ENCODE assay signal across 8 mouse cellular contexts in genomic region chr17:32163910-32164650, GRCm38 (mm10). TPM values are rescaled to one million over a fixed set of nuclear protein-coding genes. Genes with fewer than 3 reads are reported as not detected.
DNase-seq lines count a peak whose midpoint lies in the region; ATAC-seq and TF ChIP-seq lines count a peak whose summit lies in the region.

No protein-coding gene starts in this region.

- TF ChIP-seq CTCF in intestine, postnatal 0 days (IDR thresholded peaks at IDR 0.05; ENCODE audit: low read depth): no peak

- H3K4me1 ChIP-seq in intestine, embryonic 14.5 days (replicated peaks; ENCODE audit: control insufficient read depth, insufficient read depth, low read length): peaks cover 31% of the 10 kb centered on the region
- peaks cover 6% of the 10 kb centered on the region; the same call in 1 of the 2 replicates for H3K4me1 ChIP-seq in intestine, postnatal 0 days (replicated peaks; ENCODE audit: control insufficient read depth, insufficient read depth, low read length)
- peaks cover 47% of the 10 kb centered on the region for H3K4me1 ChIP-seq in embryonic facial prominence, embryonic 13.5 days
- H3K4me1 ChIP-seq in limb, embryonic 11.5 days (ENCODE audit: control insufficient read depth, insufficient read depth, low read length): peaks cover 25% of the 10 kb centered on the region
- H3K4me1 ChIP-seq in neural tube, embryonic 13.5 days (replicated peaks): peaks cover 52% of the 10 kb centered on the region

- WGBS in intestine, embryonic 14.5 days: 44% methylated on average over 6 of the region's 6 CpGs
- 60% methylated on average over 6 of the region's 6 CpGs for WGBS in intestine, postnatal 0 days
- WGBS in embryonic facial prominence, embryonic 13.5 days: 57% methylated on average over 6 of the region's 6 CpGs
- WGBS in limb, embryonic 11.5 days: 67% methylated on average over 6 of the region's 6 CpGs
- WGBS in neural tube, embryonic 13.5 days: 51% methylated on average over 6 of the region's 6 CpGs

- ATAC-seq in intestine, embryonic 14.5 days (replicated peaks; ENCODE audit: low FRiP score, low TSS enrichment, low read depth): no peak
- no peak for ATAC-seq in intestine, postnatal 0 days
- ATAC-seq in embryonic facial prominence, embryonic 13.5 days (ENCODE audit: insufficient number of reproducible peaks, insufficient read depth, low FRiP score, low TSS enrichment, low read depth): no peak
- 0 out of 2 replicates have a peak, but pooled peaks have one; percentile 4 for ATAC-seq in limb, embryonic 11.5 days (ENCODE audit: insufficient number of reproducible peaks, low FRiP score, low TSS enrichment, low read depth)
- no peak for ATAC-seq in neural tube, embryonic 13.5 days (ENCODE audit: low read depth)

- peak overlapping the region; percentile 33; the same call in 1 of the 2 replicates for H3K27ac ChIP-seq in intestine, embryonic 14.5 days (ENCODE audit: low read depth)
- no peak overlapping the region for H3K27ac ChIP-seq in intestine, postnatal 0 days (ENCODE audit: low read depth, low read length)
- peak overlapping the region; percentile 71 for H3K27ac ChIP-seq in embryonic facial prominence, embryonic 13.5 days
- no peak overlapping the region for H3K27ac ChIP-seq in limb, embryonic 11.5 days (replicated peaks; ENCODE audit: low read depth, low read length)
- H3K27ac ChIP-seq in neural tube, embryonic 13.5 days (replicated peaks): peak overlapping the region; percentile 64

- no peak overlapping the region for H3K9ac ChIP-seq in intestine, embryonic 14.5 days (ENCODE audit: low read length)
- H3K9ac ChIP-seq in intestine, postnatal 0 days (ENCODE audit: low read depth, low read length): no peak overlapping the region
- H3K9ac ChIP-seq in embryonic facial prominence, embryonic 13.5 days: peak overlapping the region; percentile 40; the same call in 1 of the 2 replicates
- H3K9ac ChIP-seq in limb, embryonic 11.5 days (ENCODE audit: low read length): no peak overlapping the region
- H3K9ac ChIP-seq in neural tube, embryonic 13.5 days: 0 out of 2 replicates have a peak overlapping the region, but pooled peaks have one; percentile 3

- H3K36me3 ChIP-seq in intestine, embryonic 14.5 days (ENCODE audit: control insufficient read depth, insufficient read depth, low read length): peaks cover 4% of the 10 kb centered on the region; the same call in 1 of the 2 replicates
- H3K36me3 ChIP-seq in intestine, postnatal 0 days (ENCODE audit: control insufficient read depth, insufficient read depth): no peaks in the 10 kb centered on the region
- no peaks in the 10 kb centered on the region; the same call in 1 of the 2 replicates for H3K36me3 ChIP-seq in embryonic facial prominence, embryonic 13.5 days
- no peaks in the 10 kb centered on the region for H3K36me3 ChIP-seq in limb, embryonic 11.5 days (ENCODE audit: control insufficient read depth, insufficient read depth, low read length)
- H3K36me3 ChIP-seq in neural tube, embryonic 13.5 days: no peaks in the 10 kb centered on the region

- no peaks in the 10 kb centered on the region for H3K9me3 ChIP-seq in intestine, embryonic 14.5 days (ENCODE audit: control insufficient read depth, low read length)
- no peaks in the 10 kb centered on the region for H3K9me3 ChIP-seq in intestine, postnatal 0 days (ENCODE audit: control insufficient read depth)
- no peaks in the 10 kb centered on the region for H3K9me3 ChIP-seq in embryonic facial prominence, embryonic 13.5 days
- no peaks in the 10 kb centered on the region for H3K9me3 ChIP-seq in limb, embryonic 11.5 days (ENCODE audit: control insufficient read depth, low read length)
- H3K9me3 ChIP-seq in neural tube, embryonic 13.5 days: no peaks in the 10 kb centered on the region

- peak overlapping the region; percentile 12 for H3K4me2 ChIP-seq in intestine, embryonic 14.5 days (ENCODE audit: low read length)
- H3K4me2 ChIP-seq in intestine, postnatal 0 days (replicated peaks; ENCODE audit: low read depth): no peak overlapping the region
- peak overlapping the region; percentile 37 for H3K4me2 ChIP-seq in embryonic facial prominence, embryonic 13.5 days
- H3K4me2 ChIP-seq in limb, embryonic 11.5 days (ENCODE audit: low read depth, severe bottlenecking): peak overlapping the region; percentile 20; the same call in 1 of the 2 replicates
- peak overlapping the region; percentile 93 for H3K4me2 ChIP-seq in neural tube, embryonic 13.5 days

- no peak overlapping the region for H3K4me3 ChIP-seq in intestine, embryonic 14.5 days (ENCODE audit: low read depth, low read length)
- no peak overlapping the region for H3K4me3 ChIP-seq in intestine, postnatal 0 days (ENCODE audit: low read depth, low read length)
- no peak overlapping the region for H3K4me3 ChIP-seq in embryonic facial prominence, embryonic 13.5 days
- no peak overlapping the region; the same call in 1 of the 2 replicates for H3K4me3 ChIP-seq in limb, embryonic 11.5 days (ENCODE audit: low read depth, low read length)
- no peak overlapping the region for H3K4me3 ChIP-seq in neural tube, embryonic 13.5 days

- DNase-seq in intestine, embryonic 14.5 days (ENCODE audit: low spot score): no peak
- DNase-seq in limb, embryonic 11.5 days (ENCODE audit: low spot score): no peak
- no peak for DNase-seq in urinary bladder, postnatal 25 days (ENCODE audit: low spot score)
- DNase-seq in liver: no peak
- DNase-seq in cerebellum, postnatal 25 days: no peak

- no peaks in the 10 kb centered on the region for H3K27me3 ChIP-seq in intestine, embryonic 14.5 days (replicated peaks; ENCODE audit: control insufficient read depth, insufficient read depth, low read length)
- H3K27me3 ChIP-seq in intestine, postnatal 0 days (replicated peaks; ENCODE audit: control insufficient read depth, insufficient read depth, low read length): no peaks in the 10 kb centered on the region
- H3K27me3 ChIP-seq in embryonic facial prominence, embryonic 13.5 days: no peaks in the 10 kb centered on the region
- H3K27me3 ChIP-seq in limb, embryonic 11.5 days (ENCODE audit: control insufficient read depth, insufficient read depth, low read length): no peaks in the 10 kb centered on the region
- H3K27me3 ChIP-seq in neural tube, embryonic 13.5 days: no peaks in the 10 kb centered on the region

RNA-seq across cellular contexts. Expression of gene Notch3, which starts 2.6 kb away (rescaled TPM):
- polyA plus RNA-seq in intestine, embryonic 14.5 days (2014; fragmentation: Nextera tagmentation; extraction: Ambion mirVana): 13.3 and 13.8 TPM in 2 replicates
- 2.0 and 2.3 TPM in 2 replicates for polyA plus RNA-seq in intestine, postnatal 0 days (2015; fragmentation: Nextera tagmentation; extraction: Ambion mirVana)
- polyA plus RNA-seq in embryonic facial prominence, embryonic 13.5 days (2015; fragmentation: Nextera tagmentation; extraction: Ambion mirVana): 16.1 and 16.8 TPM in 2 replicates
- 23.5 and 26.0 TPM in 2 replicates for polyA plus RNA-seq in limb, embryonic 11.5 days (2014; fragmentation: Nextera tagmentation; extraction: Ambion mirVana)
- polyA plus RNA-seq in neural tube, embryonic 13.5 days (2015; fragmentation: Nextera tagmentation; extraction: Ambion mirVana): 7.6 and 9.0 TPM in 2 replicates

RNA-seq across cellular contexts. Expression of gene Ephx3, which starts 25.3 kb away (rescaled TPM):
- not detected in 2 replicates for polyA plus RNA-seq in intestine, embryonic 14.5 days (2014; fragmentation: Nextera tagmentation; extraction: Ambion mirVana)
- not detected in 2 replicates for polyA plus RNA-seq in intestine, postnatal 0 days (2015; fragmentation: Nextera tagmentation; extraction: Ambion mirVana)
- polyA plus RNA-seq in embryonic facial prominence, embryonic 13.5 days (2015; fragmentation: Nextera tagmentation; extraction: Ambion mirVana): 0.77 and 1.1 TPM in 2 replicates
- 0.16 TPM in 1 of 2 replicates, not detected in the other for polyA plus RNA-seq in limb, embryonic 11.5 days (2014; fragmentation: Nextera tagmentation; extraction: Ambion mirVana)
- polyA plus RNA-seq in neural tube, embryonic 13.5 days (2015; fragmentation: Nextera tagmentation; extraction: Ambion mirVana): 0.20 TPM in 1 of 2 replicates, not detected in the other

Comparison
In these comparisons a context has a peak if more than half of its experiments do, and no peak if none do; other contexts are left out.
1. H3K27ac ChIP-seq: peak in intestine, embryonic 14.5 days (single experiment), embryonic facial prominence, embryonic 13.5 days (single experiment) and neural tube, embryonic 13.5 days (single experiment); none in intestine, postnatal 0 days (single experiment) and limb, embryonic 11.5 days (single experiment).
2. H3K9ac ChIP-seq: peak in embryonic facial prominence, embryonic 13.5 days (single experiment) and neural tube, embryonic 13.5 days (single experiment); none in intestine, embryonic 14.5 days (single experiment), intestine, postnatal 0 days (single experiment) and limb, embryonic 11.5 days (single experiment).